Mouse (Mus musculus) heart, postnatal 4 days (tissue): ENCODE data around the gene Acss1. TPM values are rescaled to one million over a fixed set of nuclear protein-coding genes. Genes with fewer than 3 reads are reported as not detected.

Experiments used
- DNase-seq: peaks from one replicate; pipeline ENCODE4 v3.0.0; 2021
- total RNA-seq, 2 experiments: library from RNA; stranded (reverse); gene quantifications; 2 replicates each; pipeline ENCODE4 v1.2.3; 2021

Gene Acss1
- total RNA-seq, 2 experiments from 2014 or later = 26.7 to 27.3 TPM

DNA sequence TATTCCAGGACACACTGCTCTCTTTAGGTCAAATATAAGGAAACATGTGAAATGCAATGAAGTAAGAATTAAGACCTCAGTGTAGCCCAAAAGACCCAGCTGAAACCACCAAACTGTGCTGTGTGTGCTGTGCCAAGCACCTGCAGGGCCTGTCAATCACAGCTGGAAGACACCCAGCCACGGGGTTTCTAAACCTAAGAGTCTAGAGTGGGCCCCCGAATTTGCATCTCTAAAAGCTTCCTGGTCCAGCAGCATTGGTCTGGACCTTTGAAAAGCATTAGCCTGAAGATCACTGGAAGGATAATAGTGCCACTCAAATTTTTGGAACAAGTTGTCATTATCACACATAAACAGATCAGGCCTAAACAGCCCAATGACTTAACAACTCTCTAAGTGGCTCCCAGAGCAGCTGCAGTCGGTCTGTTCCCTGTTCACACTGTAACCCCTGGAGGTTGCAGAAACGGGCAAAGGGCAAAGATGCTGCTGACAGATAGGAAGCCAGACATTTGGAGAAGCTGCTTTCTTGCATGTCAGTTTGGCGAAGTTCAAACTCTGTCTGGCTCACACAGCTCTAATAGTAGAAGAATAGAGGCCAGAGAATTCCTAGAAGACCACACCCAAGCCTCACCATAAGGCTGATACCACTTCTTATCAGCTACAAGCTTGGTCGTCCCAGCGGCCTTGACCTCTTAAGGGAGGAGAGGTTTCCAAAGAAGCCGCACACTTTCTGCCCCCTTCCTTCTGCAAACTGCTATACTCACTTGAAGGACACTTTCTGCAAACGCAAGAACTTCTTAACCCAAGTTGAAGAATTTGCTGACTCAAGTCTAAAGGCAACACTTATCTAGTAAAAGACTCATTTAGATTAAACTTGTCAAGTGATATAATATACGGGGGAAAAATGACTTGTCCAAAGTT, 2.5 kb downstream of the Acss1 start:
- DNase-seq = no peak

DNA sequence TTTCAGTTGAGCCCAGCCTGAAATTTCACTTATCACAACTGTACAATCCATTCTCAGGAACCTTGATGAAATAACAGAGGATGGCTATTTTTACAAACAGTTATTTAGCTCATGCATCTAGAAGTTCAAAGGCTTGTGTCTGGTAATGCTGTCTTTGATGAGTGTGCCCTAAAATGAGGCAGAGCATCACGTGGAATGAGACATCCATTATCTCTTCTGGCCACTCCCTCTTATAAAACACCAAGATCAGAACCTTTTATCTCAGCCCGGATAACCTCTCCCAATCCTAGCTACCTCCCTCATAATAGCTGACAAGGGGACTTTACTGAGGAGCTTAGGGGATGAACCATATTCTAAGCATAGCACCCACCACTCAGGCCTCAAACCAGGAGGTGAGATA, 3.3 kb downstream of the Acss1 start:
- no peak for DNase-seq

DNA sequence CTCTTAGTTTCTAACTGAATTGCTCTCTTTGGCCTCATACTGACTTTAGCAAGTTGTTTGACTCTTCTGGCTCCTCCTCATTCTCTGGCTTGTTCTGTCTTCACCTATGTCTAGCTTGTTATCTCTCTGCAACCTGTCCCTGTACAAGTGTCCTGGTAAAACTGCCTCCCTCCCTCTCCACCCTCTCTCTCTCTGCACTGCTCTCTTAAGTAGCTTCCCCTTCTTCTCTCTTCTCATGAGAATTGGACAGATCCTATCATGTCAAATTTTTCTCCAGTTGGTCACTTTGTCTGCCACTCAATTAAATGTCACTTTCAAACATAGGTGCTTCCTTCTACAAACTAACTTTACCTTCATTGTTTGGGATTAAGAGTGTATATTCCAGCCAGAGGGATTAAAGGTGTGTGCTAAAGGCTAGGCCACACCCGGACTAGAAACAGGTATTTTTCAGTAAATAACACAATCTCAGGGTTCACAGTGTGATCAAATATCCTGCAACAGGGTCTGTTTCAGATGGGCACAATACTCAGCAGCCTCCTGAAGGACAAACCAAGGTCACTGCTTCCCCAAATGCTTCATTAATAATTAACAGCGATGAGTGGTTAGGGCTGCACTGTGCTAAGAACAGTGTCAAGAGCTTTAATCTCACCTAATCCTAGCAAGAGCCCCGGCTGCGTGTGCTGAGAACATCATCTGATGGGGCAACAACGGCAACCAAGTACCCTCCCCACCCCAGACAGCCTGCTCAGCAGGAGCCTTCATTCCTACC, 4.0 kb downstream of the Acss1 start:
- no peak for DNase-seq

DNA sequence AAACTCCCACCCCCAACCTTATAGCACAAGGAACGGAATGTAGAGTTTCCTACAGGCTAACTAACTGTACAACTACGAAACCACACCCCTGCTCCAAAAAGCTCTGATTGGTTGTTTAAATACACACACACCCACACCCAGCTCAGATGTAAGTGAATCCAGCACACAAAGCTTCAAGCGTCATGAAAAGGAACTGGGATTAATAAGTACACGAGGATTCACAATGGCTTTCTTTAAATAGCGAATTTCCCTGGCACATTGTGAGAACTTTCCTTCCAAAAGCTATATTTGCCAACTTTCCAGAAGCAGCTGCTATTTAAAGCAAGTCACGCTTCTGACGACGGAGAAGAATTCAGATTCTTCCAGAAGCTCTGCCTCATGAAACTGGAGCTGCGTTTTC, 5.0 kb downstream of the Acss1 start:
- DNase-seq = peak; percentile 34

DNA sequence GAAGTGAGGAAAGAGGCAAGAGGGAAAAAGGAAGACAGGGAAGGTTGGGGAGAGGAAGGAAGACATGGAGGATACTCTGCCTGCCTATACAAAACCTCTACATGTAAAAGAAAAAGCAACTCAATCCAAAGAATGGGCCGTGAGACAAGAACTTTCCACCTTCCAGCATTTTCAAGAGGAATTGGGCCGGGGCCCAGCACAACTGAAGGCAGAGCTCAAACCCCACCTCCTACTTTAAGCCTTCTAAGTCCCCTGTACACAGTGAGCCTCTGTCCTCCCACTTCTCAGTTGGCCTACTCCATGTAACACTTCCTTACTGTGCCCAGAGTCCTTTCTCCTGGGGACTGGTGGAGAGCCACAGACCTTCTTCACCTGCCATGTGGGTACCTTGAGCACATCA, 6.3 kb downstream of the Acss1 start:
- DNase-seq = no peak

DNA sequence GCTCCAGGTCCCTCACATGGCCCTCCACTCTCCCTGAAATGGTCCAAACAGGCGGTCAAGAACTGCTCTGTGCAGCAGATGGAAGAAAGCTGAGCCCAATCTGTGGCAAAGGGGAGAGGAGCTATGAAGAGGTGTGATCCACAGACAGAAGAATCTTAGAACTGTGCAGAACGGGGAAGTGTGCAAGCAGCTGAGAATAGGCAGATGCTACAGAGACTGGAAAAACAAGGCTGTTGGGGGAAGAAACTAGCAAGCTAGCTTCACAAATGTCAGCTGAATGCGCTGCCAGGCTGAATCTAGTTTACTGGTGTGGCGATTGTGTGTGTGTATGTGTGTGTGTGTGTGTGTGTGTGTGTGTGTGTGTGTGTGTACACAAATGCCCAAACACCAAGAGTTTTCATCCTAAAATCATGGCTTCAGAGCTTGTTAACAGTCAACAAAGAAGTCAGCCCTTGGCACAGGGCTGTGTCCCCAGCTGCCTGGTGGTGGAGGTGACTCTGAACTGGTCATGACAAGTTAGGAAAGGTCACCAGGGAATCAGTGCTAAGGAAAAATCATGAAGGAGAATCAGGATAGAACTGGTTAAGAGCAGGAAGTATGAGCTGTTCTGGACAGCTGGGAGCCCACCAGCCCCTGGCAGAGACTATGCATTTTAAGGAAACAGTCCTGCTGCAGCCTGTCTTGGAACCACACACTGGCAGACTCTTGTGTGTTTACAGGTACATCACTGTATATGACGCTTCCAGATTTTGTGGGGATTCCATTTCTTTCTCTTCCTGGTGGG, 7.4 kb downstream of the Acss1 start:
- DNase-seq = no peak

DNA sequence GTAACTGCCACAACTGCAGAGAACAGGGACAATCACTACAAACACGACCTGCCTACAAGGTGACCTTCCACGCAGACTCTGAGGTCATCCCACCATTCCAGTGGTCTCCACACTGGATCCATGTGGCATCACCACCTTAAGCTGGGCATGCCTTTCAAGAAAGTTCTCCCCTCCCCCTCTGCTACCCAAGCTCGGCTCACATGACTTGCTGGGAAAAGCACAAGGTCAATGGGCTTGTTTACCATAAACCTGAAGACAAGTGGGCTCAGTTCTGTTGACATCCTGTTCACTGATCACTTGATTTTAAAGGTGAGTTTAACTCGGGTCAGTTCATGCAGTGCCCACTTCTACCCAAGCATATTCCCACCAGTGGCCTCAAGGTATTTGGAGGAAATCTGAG, 8.3 kb downstream of the Acss1 start:
- no peak for DNase-seq

DNA sequence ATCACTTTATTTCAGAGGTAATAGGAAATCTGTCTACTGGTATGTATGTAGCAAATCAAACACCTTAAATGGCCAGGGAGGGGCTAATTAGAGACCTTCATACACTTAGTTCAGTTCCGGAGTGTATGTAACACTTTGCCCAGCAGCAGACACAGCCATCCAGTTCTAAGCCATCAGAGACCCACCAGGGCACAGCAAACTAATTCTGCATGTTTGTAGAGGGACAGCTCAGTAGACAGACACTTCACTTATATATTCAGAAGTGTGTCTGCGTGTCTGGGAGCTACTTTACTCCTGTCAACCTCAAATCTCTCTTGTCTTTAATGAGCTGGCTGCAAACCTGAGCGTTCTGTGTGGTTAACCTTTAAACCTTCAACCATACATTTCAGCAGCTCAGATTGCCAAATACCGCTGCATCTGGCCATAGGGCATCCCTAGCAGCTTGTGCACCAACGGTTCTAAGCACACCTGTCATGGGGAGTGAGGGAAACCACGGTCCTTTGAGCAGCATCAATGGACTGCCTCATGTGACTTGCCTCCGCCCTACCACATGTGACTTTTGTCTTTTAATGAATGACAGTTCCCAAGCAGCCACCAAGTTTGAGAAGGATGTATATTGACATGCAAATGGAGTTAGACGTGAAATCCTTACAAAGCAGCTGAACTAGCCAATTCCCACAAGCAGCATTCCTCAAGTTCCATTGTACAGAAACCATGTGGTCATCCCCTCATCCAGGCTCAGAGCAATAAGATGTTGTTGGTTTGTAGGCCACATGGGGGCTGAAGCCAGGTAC, 11.1 kb downstream of the Acss1 start:
- no peak for DNase-seq

DNA sequence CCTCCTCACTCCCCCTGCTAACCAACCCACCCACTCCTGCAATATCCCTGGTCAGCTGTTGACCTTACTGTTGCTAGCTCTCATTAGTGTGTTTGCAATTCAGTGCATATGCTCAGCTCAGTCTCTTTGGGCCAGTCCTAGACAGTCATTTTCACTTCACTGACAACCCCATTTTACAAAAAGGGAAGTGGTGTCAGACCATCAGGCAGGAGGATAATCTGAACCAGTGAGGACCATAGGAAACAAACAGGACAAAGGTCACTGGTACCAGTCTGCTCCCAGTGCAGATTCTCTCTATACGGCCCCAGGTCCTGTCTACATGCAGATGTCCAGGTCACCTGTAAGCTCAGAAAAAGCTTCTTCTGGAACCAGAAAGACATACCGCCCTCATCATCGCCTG, 12.2 kb downstream of the Acss1 start:
- DNase-seq = no peak

DNA sequence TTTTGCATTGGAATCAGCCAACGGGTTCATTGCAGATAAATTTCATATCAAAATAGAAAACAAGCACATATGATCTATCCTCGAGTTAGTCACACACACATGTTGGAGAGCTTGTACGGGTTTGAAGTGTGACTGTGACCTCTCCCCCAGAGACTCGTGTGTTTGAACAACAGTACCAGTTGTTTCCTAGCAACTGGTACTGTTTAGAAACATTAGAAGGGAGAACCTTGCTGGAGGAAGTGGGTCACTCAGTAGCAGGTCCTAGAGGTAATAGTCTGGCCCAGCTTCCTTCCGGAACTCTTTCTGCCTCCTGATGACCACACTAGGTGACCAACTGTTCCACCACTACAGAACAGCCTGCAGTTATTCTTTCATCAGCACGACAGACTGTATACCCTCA, 13.0 kb downstream of the Acss1 start:
- DNase-seq = no peak

DNA sequence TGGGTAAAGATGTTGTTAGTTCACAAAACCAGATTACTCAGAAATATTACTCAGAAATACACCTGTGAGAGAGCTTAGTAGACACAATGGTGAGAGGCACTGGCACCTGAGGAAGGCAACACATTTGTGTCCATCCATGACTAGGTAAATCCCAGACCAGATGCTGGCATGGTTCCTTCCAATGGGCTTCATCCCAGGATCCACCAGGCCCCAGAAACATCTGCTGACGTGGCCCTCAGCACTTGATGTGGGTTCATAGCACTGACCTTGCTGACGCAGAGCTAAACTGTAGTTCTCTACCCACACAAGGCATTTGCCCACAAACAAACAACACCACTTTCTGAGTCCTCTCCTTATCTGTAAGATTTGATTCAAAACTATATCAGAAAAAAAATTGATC, 13.5 kb downstream of the Acss1 start:
- DNase-seq = no peak

DNA sequence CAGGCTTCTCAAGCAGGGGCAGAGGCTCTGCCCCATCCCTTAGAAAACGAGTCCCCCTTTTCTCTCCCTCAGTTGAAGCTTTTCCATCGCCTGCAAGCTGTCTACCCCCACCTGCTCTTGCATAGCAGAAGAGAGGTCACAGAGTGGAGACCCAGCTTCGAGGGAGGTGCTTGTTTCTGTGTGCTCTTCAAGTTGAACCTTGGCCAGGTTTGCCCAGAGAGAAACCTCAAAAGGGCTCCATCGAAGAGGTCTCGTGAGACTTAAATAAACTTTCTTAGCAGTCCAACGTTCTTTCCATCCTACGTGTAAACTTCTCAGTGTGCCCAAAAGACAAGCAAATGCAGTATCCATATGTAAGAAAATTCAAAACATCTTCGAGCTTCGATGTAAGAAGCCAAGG, 16.9 kb downstream of the Acss1 start:
- no peak for DNase-seq

DNA sequence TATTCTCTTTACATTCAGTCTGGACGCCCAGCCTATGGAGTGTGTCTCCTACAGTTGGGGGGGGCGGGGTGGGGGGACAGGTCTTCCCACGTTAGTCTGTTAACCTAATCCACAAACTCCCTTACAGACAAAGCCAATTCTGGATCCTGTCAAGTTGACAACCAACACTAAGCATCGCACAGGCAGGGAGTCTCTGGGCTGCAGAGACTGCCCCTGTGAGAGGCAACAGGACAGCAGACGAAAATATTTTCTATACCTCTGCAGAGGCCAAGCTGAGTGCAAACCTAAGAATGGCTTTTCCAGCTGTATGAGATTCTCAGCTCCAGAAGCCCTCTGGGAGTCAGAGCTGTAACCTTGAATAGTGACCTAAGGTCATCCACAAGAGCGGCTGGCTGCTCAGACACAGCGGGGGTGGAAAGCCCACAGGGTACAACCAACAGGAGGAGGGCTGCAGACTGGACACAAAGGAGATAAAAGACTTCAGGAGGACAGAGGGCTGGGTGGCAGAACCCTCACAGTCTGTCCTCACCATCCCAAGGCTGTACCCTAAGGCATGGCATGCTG, 17.7 kb downstream of the Acss1 start:
- no peak for DNase-seq

DNA sequence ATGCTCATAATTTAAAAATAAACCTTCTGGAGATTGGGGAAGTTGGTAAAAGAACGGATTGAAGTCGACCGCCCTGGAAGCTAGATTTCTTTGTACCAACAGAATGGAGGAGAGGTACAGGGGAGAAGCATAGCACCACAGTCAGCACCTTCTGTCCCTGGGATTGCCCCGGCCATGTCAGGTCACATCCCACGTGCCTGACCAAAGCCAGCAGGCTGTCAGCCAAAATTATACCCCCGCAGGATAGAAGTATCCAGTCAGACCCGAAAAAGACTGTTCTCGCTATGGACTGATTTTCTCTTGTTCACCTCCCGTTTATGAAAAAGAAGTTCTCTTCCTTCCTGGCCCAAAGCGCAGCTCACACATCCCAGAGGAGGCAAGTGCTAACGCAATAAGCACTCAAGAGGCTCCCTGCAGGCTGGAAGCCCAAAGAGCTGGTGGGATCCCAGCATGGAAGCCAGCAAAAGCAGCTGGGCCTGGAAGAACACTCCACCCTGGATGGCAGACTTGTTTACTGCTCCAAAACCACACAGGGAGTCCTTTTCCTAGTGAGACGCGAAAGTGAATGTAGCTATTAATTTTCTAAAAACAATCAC, 19.9 kb downstream of the Acss1 start:
- DNase-seq = no peak

DNA sequence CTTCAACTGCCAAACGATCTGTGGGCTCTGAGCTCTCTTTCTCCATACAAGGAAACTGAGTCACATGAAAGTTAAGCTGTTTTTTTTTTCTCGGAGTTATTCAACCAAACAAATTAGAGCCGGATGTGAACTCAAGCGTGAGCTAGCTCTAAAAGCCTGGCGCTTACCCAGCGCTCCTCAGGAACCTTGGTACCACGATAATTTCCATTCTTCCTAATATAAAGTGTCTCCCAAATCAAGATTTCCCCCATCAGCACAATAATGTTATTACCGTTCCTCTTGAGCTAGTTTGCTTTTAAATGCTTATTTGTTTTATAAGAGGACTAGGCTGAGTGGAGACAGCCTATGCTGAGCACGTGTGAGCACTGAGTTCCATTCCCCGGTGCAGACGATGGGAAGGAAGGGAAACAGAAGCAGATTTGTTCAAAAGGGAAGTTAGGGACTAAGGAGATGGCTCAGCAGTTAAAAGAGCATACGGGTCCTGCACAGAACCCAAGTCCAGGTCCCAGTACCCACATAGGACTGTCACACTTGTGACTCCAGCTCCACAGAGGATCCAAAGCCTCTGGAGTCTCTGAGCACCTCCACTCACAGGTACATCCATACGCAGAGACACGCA, 20.5 kb downstream of the Acss1 start:
- DNase-seq = no peak

DNA sequence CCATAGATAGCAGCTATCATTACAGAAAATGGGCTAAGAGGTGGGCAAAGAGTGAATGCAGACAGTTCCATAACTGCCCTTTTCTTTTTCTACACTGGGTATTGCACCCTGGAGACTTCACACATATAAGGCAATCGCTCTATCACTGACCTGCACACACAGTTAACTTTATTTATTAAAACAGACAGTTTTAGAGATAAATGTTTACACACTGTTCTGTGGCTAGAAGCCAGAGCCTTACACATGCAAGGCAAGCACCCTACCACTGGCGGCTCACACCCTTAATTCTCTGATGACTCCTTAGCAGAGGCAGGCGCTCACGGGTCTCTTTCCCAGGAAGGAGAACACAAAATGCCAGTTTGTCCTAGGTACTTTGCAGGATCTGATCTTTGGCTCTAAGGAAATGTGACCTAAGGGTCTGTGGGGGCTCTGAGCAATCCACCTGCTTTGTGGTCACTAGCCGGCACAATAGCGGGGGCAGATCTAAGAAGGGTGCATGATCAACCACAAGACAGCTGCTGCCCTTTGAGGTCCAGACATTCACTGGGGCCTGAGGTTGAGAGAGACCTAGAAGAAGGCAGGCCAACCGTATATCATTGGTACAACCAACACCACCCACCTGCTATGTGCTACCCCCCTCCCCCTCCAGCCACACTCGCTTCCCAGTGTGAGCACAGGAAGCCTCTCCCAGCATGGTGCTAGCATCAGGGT, 21.7 kb downstream of the Acss1 start:
- no peak for DNase-seq

DNA sequence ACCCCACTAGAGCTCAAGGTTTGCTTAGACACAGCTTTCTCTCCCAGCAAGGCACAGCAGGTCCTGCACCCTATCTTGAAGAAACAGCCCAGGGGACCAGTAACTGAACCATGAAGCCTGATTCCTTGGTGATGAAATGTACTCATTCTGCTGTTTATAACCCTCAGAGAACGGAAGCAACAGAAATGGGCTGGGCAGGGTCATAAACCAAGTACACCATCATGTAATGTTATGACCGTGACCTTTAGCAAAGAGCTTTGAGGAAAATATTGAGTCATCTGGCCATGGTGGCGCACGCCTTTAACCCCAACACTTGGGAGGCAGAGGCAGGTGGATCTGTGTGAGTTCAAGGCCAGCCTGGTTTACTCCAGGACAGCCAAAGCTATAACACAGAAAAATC, 23.1 kb downstream of the Acss1 start:
- DNase-seq = no peak

DNA sequence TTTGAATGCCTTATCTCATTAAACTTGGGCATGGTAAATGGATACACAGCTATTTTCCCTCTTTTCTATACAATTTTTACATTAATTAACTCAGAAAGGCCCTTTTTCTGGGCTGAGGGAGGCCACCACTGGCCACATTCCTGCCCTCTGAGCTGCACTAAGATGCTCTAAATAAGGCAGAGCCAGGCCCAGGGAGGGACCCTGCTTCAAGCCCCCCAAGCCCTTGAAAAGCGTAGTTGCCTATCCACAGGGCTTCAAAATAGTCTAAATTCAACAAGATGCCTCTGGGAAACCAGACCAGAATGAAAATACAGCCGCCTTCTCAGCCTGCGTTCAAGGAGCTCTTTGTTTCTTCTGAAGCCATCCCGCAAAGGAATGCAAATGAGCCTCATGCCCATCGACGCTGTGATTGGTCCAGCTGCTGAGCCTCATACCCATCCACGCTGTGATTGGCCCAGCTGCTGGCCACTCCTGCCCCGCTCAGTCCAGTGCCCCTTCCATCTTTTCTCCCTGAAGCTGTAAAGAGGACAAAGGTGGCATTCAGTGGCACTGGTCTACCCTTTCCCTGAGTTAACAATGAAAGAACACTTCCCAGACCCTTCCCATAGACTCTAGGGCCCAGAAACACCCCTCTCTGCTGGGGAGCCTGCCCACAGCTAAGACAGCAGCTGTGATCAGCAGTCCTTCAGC, 24.4 kb downstream of the Acss1 start:
- DNase-seq = no peak

DNA sequence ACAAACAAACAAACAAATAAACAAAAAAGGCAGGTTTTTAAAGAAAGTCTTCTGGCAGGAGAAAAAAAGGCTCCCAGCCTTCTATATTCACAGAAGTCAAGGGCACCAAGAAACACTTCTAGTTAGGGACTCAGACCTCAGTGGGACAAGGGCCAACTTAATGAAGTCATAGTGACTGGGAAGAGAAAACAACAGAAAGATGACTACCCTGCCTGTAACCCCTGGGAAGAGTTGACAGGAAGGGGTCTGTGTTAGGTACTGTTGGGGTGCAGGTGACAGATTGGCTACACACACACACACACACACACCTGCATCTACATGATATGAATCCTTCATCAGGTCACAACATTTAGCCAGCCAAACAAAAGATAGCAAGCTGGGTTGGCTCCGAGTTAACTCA, 25.1 kb downstream of the Acss1 start:
- DNase-seq = no peak

DNA sequence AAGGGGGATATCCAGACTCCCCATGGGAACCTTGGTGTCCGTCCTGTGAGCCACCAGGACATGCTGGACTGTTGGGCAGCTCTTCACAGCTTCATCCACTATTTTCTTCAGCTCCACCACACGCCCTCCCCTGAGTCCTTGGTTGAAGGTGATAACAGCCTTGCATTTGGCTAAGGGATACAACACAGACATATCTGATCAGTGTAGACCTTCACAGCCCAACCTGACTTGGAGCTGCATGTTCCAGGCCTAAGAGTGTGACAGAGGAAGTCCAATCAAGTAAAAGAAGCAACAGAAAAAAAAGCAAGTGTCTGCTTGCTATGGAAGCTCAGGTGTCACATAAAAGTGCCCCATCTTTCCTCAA, 29.9 kb downstream of the Acss1 start:
- no peak for DNase-seq
